Mouse (Mus musculus) adrenal gland, postnatal 10 days (tissue): ENCODE results near the gene Plek. TPM values are rescaled to one million over a fixed set of nuclear protein-coding genes. Genes with fewer than 3 reads are reported as not detected.
A peak's percentile ranks its signal among the peaks of the same experiment; 100 is the strongest.

Experiments
- DNase-seq: peaks from one replicate; pipeline ENCODE4 v3.0.0; 2021; ENCODE audit warnings: mixed read lengths
- total RNA-seq, 2 experiments: library from RNA; stranded (reverse); gene quantifications; 2 replicates each; pipeline ENCODE4 v1.2.3; 2021

Plek gene
- total RNA-seq, 2 experiments from 2014 or later, result 4.8 to 5.4 TPM

- DNase-seq, result peak; percentile 17
These were observed 51.5 kb downstream of the Plek start for GRCm38 (mm10) chr11:17000353-17001334.

- DNase-seq, result no peak
These were observed 52.2 kb downstream of the Plek start for GRCm38 (mm10) chr11:16999933-17000332.

- no peak for DNase-seq
These were observed 52.8 kb downstream of the Plek start for GRCm38 (mm10) chr11:16999387-16999786.

GRCm38 (mm10) chr11:16997465-16997864 is 54.7 kb downstream of the Plek start:
- no peak for DNase-seq

GRCm38 (mm10) chr11:16996818-16997217 is 55.4 kb downstream of the Plek start:
- DNase-seq, result no peak

- no peak for DNase-seq
These were observed 59.3 kb downstream of the Plek start for GRCm38 (mm10) chr11:16992880-16993279.

GRCm38 (mm10) chr11:16989885-16990284 is 62.3 kb downstream of the Plek start:
- DNase-seq, result no peak

- DNase-seq, result peak; percentile 7
These were observed 64.3 kb downstream of the Plek start for GRCm38 (mm10) chr11:16987745-16988328.

GRCm38 (mm10) chr11:16986550-16987187 is 65.5 kb downstream of the Plek start:
- DNase-seq, result no peak

GRCm38 (mm10) chr11:16978161-16978707 is 73.9 kb downstream of the Plek start:
- no peak for DNase-seq

- DNase-seq, result no peak
These were observed 74.6 kb downstream of the Plek start for GRCm38 (mm10) chr11:16977611-16978010.

GRCm38 (mm10) chr11:16976937-16977336 is 75.2 kb downstream of the Plek start:
- no peak for DNase-seq

GRCm38 (mm10) chr11:16973086-16973485 is 79.1 kb downstream of the Plek start:
- no peak for DNase-seq

- DNase-seq, result no peak
These were observed 80.2 kb downstream of the Plek start for GRCm38 (mm10) chr11:16972027-16972426.

GRCm38 (mm10) chr11:16969650-16970049 is 82.5 kb downstream of the Plek start:
- DNase-seq, result no peak

GRCm38 (mm10) chr11:16967806-16968205 is 84.4 kb downstream of the Plek start:
- DNase-seq, result peak; percentile 34

GRCm38 (mm10) chr11:16958520-16958919 is 93.7 kb downstream of the Plek start:
- no peak for DNase-seq

- no peak for DNase-seq
These were observed 95.2 kb downstream of the Plek start for GRCm38 (mm10) chr11:16957030-16957429.

- no peak for DNase-seq
These were observed 95.9 kb downstream of the Plek start for GRCm38 (mm10) chr11:16956115-16956862.

- DNase-seq, result no peak
These were observed 100.5 kb downstream of the Plek start for GRCm38 (mm10) chr11:16951761-16952010.

- DNase-seq, result peak; percentile 96
These were observed 101.0 kb downstream of the Plek start, which contains the start of gene Fbxo48 for GRCm38 (mm10) chr11:16950976-16951760. Gene Fbxo48, plus strand, starts transcription at chr11:16951375.
